Mouse (Mus musculus) ES-E14 (cell line): ENCODE data around the gene Ints11. TPM values are rescaled to one million over a fixed set of nuclear protein-coding genes. Genes with fewer than 3 reads are reported as not detected.

Source experiments
- DNase-seq: peaks from one replicate; pipeline ENCODE4 v3.0.0-alpha.2; 2013; ENCODE audit warnings: low read depth, low spot score
- H3K27ac ChIP-seq: 2 replicates; pipeline ENCODE4 v1.5.1; 2012; ENCODE audit warnings: low read depth, mild to moderate bottlenecking, low read length, moderate library complexity, mixed read lengths; ENCODE audit not compliant: poor library complexity, insufficient read depth, severe bottlenecking
- H3K36me3 ChIP-seq: 2 replicates; pipeline ENCODE4 v1.6.1; 2012; ENCODE audit warnings: mild to moderate bottlenecking, low read length, moderate library complexity, mixed read lengths; ENCODE audit not compliant: control insufficient read depth, poor library complexity, insufficient read depth, severe bottlenecking
- H3K4me1 ChIP-seq, 2 experiments: fragments of 150-350 bp in 1 of 2; sonication (generic) in 1 of 2; 2 replicates each; pipeline ENCODE4 v1.6.1; 2012; ENCODE audit warnings: low read length in 2 of 2, mild to moderate bottlenecking in 1 of 2, mixed read lengths in 1 of 2; ENCODE audit not compliant: control insufficient read depth in 2 of 2, insufficient read depth in 2 of 2, poor library complexity in 1 of 2
- H3K4me3 ChIP-seq, 2 experiments: fragments of 150-350 bp in 1 of 2; sonication (generic) in 1 of 2; 2 replicates each; pipeline ENCODE4 v1.5.1; 2012; ENCODE audit warnings: low read length in 2 of 2, low read depth in 1 of 2, mild to moderate bottlenecking in 1 of 2, mixed read lengths in 1 of 2; ENCODE audit not compliant: insufficient read depth in 1 of 2, poor library complexity in 1 of 2, severe bottlenecking in 1 of 2
- H3K9ac ChIP-seq: 2 replicates; pipeline ENCODE4 v1.6.1; 2012; ENCODE audit warnings: low read depth, mild to moderate bottlenecking, low read length, mixed read lengths; ENCODE audit not compliant: poor library complexity, insufficient read depth, severe bottlenecking
- H3K9me3 ChIP-seq: fragments of 150-350 bp; sonication (generic); 2 replicates; pipeline ENCODE4 v1.6.1; 2012; ENCODE audit warnings: low read depth, mild to moderate bottlenecking, low read length; ENCODE audit not compliant: control insufficient read depth, insufficient read depth
- CHD2 ChIP-seq: IDR thresholded peaks from 2 replicates; pipeline ENCODE4 v1.6.1; 2014; ENCODE audit warnings: mild to moderate bottlenecking, low read depth, low read length, inconsistent platforms
- HCFC1 ChIP-seq: IDR thresholded peaks from 2 replicates; pipeline ENCODE4 v1.6.1; 2012; ENCODE audit warnings: low read length, inconsistent platforms, borderline replicate concordance; ENCODE audit not compliant: insufficient read depth
- MAFK ChIP-seq: IDR thresholded peaks from 2 replicates; pipeline ENCODE4 v1.6.1; 2014; ENCODE audit warnings: mild to moderate bottlenecking, low read depth, low read length, inconsistent platforms; ENCODE audit not compliant: insufficient read depth
- ZC3H11A ChIP-seq: IDR thresholded peaks from 2 replicates; pipeline ENCODE4 v1.6.1; 2012; ENCODE audit warnings: low read depth, mild to moderate bottlenecking, inconsistent platforms, low read length, borderline replicate concordance
- ZNF384 ChIP-seq: IDR thresholded peaks from 2 replicates; pipeline ENCODE4 v1.6.1; 2012; ENCODE audit warnings: low read depth, low read length, inconsistent platforms
- in situ Hi-C, 2 experiments: fragments of 600-800 bp; cut with MboI; formaldehyde crosslinking; loops; one replicate each; pipeline ENCODE4 v1.15.1; 2025; ENCODE audit warnings: low sequenced_read_pairs in 2 of 2, inconsistent platforms in 1 of 2; ENCODE audit not compliant: unreplicated experiment in 2 of 2
- total RNA-seq: library from RNA; depleted of rRNA; stranded (reverse); fragments of 300-350 nt; gene quantifications from 2 replicates; pipeline ENCODE4 v1.2.3, GENCODE M21; 2012

The Ints11 gene
- total RNA-seq, 1 experiment, result 106 TPM

GRCm38 (mm10) chr4:155831205-155831766, 38.1 kb upstream of the Ints11 start, which contains the start of gene Aurkaip1:
TSS of gene Aurkaip1 (plus strand) at chr4:155831272.
- in situ Hi-C loops, result no loop called here
- TF ChIP-seq CHD2 (0 out of 2 replicates have a peak, but pooled peaks have one; percentile 30), MAFK (no peak), HCFC1 (peak; percentile 75), ZNF384 (no peak), ZC3H11A (no peak)

GRCm38 (mm10) chr4:155831831-155832230, 37.5 kb upstream of the Ints11 start:
- TF ChIP-seq ZNF384, result no peak
- TF ChIP-seq MAFK, result no peak
- no peak for TF ChIP-seq ZC3H11A
- no peak for TF ChIP-seq CHD2
- no peak for TF ChIP-seq HCFC1

More at GRCm38 (mm10) chr4:155831205-155831766, 38.1 kb upstream of the Ints11 start, which contains the start of gene Aurkaip1:
- Histone ChIP-seq H3K9me3 (no peaks in the 10 kb centered on the region), H3K27ac (peak within 1 kb of the TSS; percentile 72; the same call in 1 of the 2 replicates), H3K9ac (peak within 1 kb of the TSS; percentile 89), H3K36me3 (peaks cover 2% of the 10 kb centered on the region; the same call in 1 of the 2 replicates), H3K4me1 (peaks cover 0 to 6% of the 10 kb centered on the region in 2 experiments; a peak in 1 of 4 replicates), H3K4me3 (peak within 1 kb of the TSS; percentile 87 to 91)
- DNase-seq, result peak; percentile 94

GRCm38 (mm10) chr4:155832321-155832720, 37.0 kb upstream of the Ints11 start:
- Histone ChIP-seq H3K4me1 (peaks cover 0 to 6% of the 10 kb centered on the region in 2 experiments; a peak in 1 of 4 replicates), H3K27ac (no peak overlapping the region), H3K9me3 (no peaks in the 10 kb centered on the region), H3K4me3 (peak overlapping the region; percentile 87 to 91), H3K9ac (peak overlapping the region; percentile 89), H3K36me3 (peaks cover 2% of the 10 kb centered on the region; the same call in 1 of the 2 replicates)
- no peak for TF ChIP-seq ZC3H11A
- no peak for TF ChIP-seq CHD2
- no peak for TF ChIP-seq ZNF384
- TF ChIP-seq MAFK, result no peak
- TF ChIP-seq HCFC1, result no peak
- in situ Hi-C loops, result no loop called here
- DNase-seq, result no peak

More at GRCm38 (mm10) chr4:155831831-155832230, 37.5 kb upstream of the Ints11 start:
- Histone ChIP-seq H3K9me3 (no peaks in the 10 kb centered on the region), H3K36me3 (peaks cover 2% of the 10 kb centered on the region; the same call in 1 of the 2 replicates), H3K4me1 (peaks cover 0 to 6% of the 10 kb centered on the region in 2 experiments; a peak in 1 of 4 replicates), H3K4me3 (peak overlapping the region; percentile 87 to 91), H3K9ac (peak overlapping the region; percentile 89), H3K27ac (no peak overlapping the region)
- in situ Hi-C loops, result no loop called here
- no peak for DNase-seq

GRCm38 (mm10) chr4:155833234-155833633, 36.1 kb upstream of the Ints11 start:
- peaks cover 2% of the 10 kb centered on the region; the same call in 1 of the 2 replicates for H3K36me3 ChIP-seq
- no peaks in the 10 kb centered on the region for H3K9me3 ChIP-seq
- no peak overlapping the region for H3K27ac ChIP-seq
- no peak overlapping the region for H3K4me3 ChIP-seq
- no peak overlapping the region for H3K9ac ChIP-seq
- in situ Hi-C loops, result no loop called here
- DNase-seq, result no peak
- TF ChIP-seq ZC3H11A (no peak), HCFC1 (no peak), ZNF384 (no peak), MAFK (no peak), CHD2 (no peak)
- peaks cover 0 to 6% of the 10 kb centered on the region in 2 experiments; a peak in 1 of 4 replicates for H3K4me1 ChIP-seq
